In the genomic region with DNA sequence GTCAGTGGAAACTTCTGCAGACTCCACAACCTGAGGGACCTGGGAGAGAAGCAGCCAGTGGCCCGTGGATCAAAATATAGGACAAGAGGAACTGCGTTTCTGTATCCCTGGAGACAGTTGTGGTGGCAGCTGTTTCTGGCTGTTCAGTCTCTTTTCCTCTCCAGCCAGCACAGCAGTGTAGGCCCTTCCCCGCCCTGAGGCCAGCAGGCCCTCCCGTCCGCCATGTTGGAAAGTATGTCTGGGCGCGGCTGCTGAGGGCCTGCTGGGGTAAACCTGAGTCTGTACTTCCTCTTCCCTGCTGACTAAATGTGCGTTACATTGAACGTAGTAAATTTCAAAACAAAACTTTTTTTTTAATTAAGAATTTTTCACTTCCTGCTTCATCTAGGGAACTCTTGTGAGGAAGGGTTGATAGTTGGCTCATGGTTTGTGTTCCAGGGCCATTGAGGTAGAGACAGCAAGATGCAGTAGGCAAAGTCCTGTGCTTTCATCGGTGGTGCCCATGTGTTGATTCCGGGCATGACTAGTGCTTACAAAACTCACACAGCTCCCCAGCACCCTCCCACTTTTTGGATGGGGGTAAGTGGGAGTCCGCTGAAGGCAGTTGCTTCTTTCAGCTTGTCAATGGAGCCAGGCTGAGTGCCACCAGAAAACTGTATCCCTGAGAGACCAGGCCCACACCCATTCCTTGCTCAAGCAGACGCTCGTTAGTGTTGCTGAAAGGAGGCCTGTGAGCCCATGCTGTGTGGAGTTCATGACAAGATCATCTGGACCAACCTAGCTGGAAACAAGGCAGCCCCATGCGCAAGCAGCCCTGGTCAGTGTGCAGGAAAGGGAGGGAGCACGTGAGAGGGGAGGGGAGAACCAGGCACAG, we compare ENCODE assay signal across 17 mouse cellular contexts. TPM values are rescaled to one million over a fixed set of nuclear protein-coding genes. Genes with fewer than 3 reads are reported as not detected.
DNase-seq lines count a peak whose midpoint lies in the region; ATAC-seq and TF ChIP-seq lines count a peak whose summit lies in the region.
"Had no signal": no experiment of that assay in that cellular context is flagged by ENCODE, and none has a peak within 500 bp of the region (broad histone marks: within the 10 kb centered on the region; RNA-seq: fewer than 3 reads in every experiment).

No protein-coding gene starts in this region.

- H3K27ac ChIP-seq in forebrain, embryonic 10.5 days, result 0 out of 2 replicates have a peak overlapping the region, but pooled peaks have one; percentile 25
- H3K27ac ChIP-seq in forebrain, embryonic 14.5 days (ENCODE audit: low read depth, low read length), result no peak overlapping the region
- no peak overlapping the region for H3K27ac ChIP-seq in lung, postnatal 0 days (ENCODE audit: low read length)
- no peak overlapping the region for H3K27ac ChIP-seq in kidney, embryonic 14.5 days (ENCODE audit: low read depth, low read length)
- H3K27ac ChIP-seq: forebrain, embryonic 12.5 days; macrophage; midbrain, embryonic 15.5 days; neural tube, embryonic 12.5 days had no signal

- no peak overlapping the region for H3K4me2 ChIP-seq in forebrain, embryonic 14.5 days (ENCODE audit: low read length)
- no peak overlapping the region for H3K4me2 ChIP-seq in lung, postnatal 0 days (replicated peaks; ENCODE audit: low read depth, low read length)
- H3K4me2 ChIP-seq in kidney, embryonic 14.5 days (replicated peaks; ENCODE audit: low read depth, low read length), result no peak overlapping the region
- H3K4me2 ChIP-seq: forebrain, embryonic 12.5 days; heart, embryonic 11.5 days; midbrain, embryonic 15.5 days; neural tube, embryonic 12.5 days had no signal

- no peaks in the 10 kb centered on the region for H3K27me3 ChIP-seq in forebrain, embryonic 10.5 days (ENCODE audit: poor library complexity, severe bottlenecking)
- H3K27me3 ChIP-seq in forebrain, embryonic 14.5 days (replicated peaks; ENCODE audit: control insufficient read depth, insufficient read depth, low read length), result no peaks in the 10 kb centered on the region
- H3K27me3 ChIP-seq in lung, postnatal 0 days (replicated peaks; ENCODE audit: insufficient read depth, low read length), result no peaks in the 10 kb centered on the region
- H3K27me3 ChIP-seq in kidney, embryonic 14.5 days (ENCODE audit: control insufficient read depth, insufficient read depth, low read length), result no peaks in the 10 kb centered on the region
- H3K27me3 ChIP-seq: forebrain, embryonic 12.5 days; midbrain, embryonic 15.5 days; neural tube, embryonic 12.5 days had no signal

- TF ChIP-seq CTCF in lung, postnatal 0 days (IDR thresholded peaks at IDR 0.05), result no peak

- no peak for TF ChIP-seq EP300 in lung, postnatal 0 days (IDR thresholded peaks at IDR 0.05)

- H3K4me1 ChIP-seq in forebrain, embryonic 10.5 days, result peaks cover 20% of the 10 kb centered on the region; the same call in 1 of the 2 replicates
- peaks cover 10% of the 10 kb centered on the region for H3K4me1 ChIP-seq in forebrain, embryonic 14.5 days (ENCODE audit: control insufficient read depth, insufficient read depth, low read length)
- peaks cover 10% of the 10 kb centered on the region for H3K4me1 ChIP-seq in lung, postnatal 0 days (ENCODE audit: insufficient read depth, low read depth, low read length)
- peaks cover 18% of the 10 kb centered on the region for H3K4me1 ChIP-seq in kidney, embryonic 14.5 days (ENCODE audit: control insufficient read depth, insufficient read depth, low read length)

- ATAC-seq in forebrain, embryonic 14.5 days, result no peak
- no peak for ATAC-seq in lung, postnatal 0 days
- no peak for ATAC-seq in kidney, embryonic 14.5 days (ENCODE audit: low FRiP score, low TSS enrichment)
- ATAC-seq: activated CD4-positive, CD25-positive, alpha-beta regulatory T cell, adult 4 months had no signal

- H3K9ac ChIP-seq in forebrain, embryonic 14.5 days (ENCODE audit: low read length), result no peak overlapping the region
- no peak overlapping the region for H3K9ac ChIP-seq in lung, postnatal 0 days (replicated peaks; ENCODE audit: low read depth)
- H3K9ac ChIP-seq in kidney, embryonic 14.5 days (ENCODE audit: low read depth, low read length), result no peak overlapping the region
- H3K9ac ChIP-seq: forebrain, embryonic 12.5 days; midbrain, embryonic 15.5 days; neural tube, embryonic 12.5 days had no signal

- no peak overlapping the region for H3K4me3 ChIP-seq in forebrain, embryonic 10.5 days
- no peak overlapping the region for H3K4me3 ChIP-seq in forebrain, embryonic 14.5 days (ENCODE audit: low read depth, low read length)
- no peak overlapping the region for H3K4me3 ChIP-seq in lung, postnatal 0 days (ENCODE audit: low read depth, low read length)
- H3K4me3 ChIP-seq in kidney, embryonic 14.5 days (ENCODE audit: low read length), result no peak overlapping the region
- H3K4me3 ChIP-seq: forebrain, embryonic 12.5 days; midbrain, embryonic 15.5 days; neural tube, embryonic 12.5 days had no signal

- no peaks in the 10 kb centered on the region for H3K9me3 ChIP-seq in forebrain, embryonic 10.5 days
- H3K9me3 ChIP-seq in forebrain, embryonic 14.5 days (replicated peaks; ENCODE audit: control insufficient read depth, low read length), result no peaks in the 10 kb centered on the region
- H3K9me3 ChIP-seq in lung, postnatal 0 days (ENCODE audit: low read length), result no peaks in the 10 kb centered on the region
- H3K9me3 ChIP-seq in kidney, embryonic 14.5 days (ENCODE audit: control insufficient read depth, low read length), result no peaks in the 10 kb centered on the region
- H3K9me3 ChIP-seq: forebrain, embryonic 12.5 days; midbrain, embryonic 15.5 days; neural tube, embryonic 12.5 days had no signal

- DNase-seq in forebrain, embryonic 10.5 days (ENCODE audit: extremely low spot score, low spot score), result no peak
- DNase-seq in forebrain, embryonic 14.5 days (ENCODE audit: low spot score), result no peak
- DNase-seq in lung, postnatal 4 days, result peak; percentile 45 to 49
- DNase-seq in lung, postnatal 0 days (ENCODE audit: low spot score), result no peak
- peak; percentile 40 for DNase-seq in brain, adult 2 months (ENCODE audit: low read depth, low spot score)
- DNase-seq in monocyte, adult 2 months (ENCODE audit: low read depth in 1 of 2, low spot score in 2 of 2), result peak; percentile 69 to 75
- DNase-seq in layer of hippocampus, postnatal 10 days (ENCODE audit: low spot score in 2 of 2), result no peak
- DNase-seq: cerebellum, postnatal 25 days; heart, postnatal 36 days; kidney, postnatal 10 days had no signal

- H3K36me3 ChIP-seq in forebrain, embryonic 10.5 days (replicated peaks), result peaks cover 66% of the 10 kb centered on the region
- H3K36me3 ChIP-seq in forebrain, embryonic 14.5 days (ENCODE audit: control insufficient read depth, insufficient read depth, low read length), result peaks cover 6% of the 10 kb centered on the region; the same call in 1 of the 2 replicates
- peaks cover 2% of the 10 kb centered on the region; the same call in 1 of the 2 replicates for H3K36me3 ChIP-seq in lung, postnatal 0 days (ENCODE audit: insufficient read depth, low read length)
- peaks cover 3% of the 10 kb centered on the region; the same call in 1 of the 2 replicates for H3K36me3 ChIP-seq in kidney, embryonic 14.5 days (ENCODE audit: control insufficient read depth, insufficient read depth, low read length)
- H3K36me3 ChIP-seq: midbrain, embryonic 15.5 days had no signal

- 84% methylated on average over 16 of the region's 16 CpGs for WGBS in forebrain, embryonic 10.5 days
- WGBS in forebrain, embryonic 14.5 days, result 81% methylated on average over 16 of the region's 16 CpGs
- WGBS in lung, postnatal 0 days, result 90% methylated on average over 16 of the region's 16 CpGs
- WGBS in kidney, embryonic 14.5 days, result 94% methylated on average over 16 of the region's 16 CpGs

RNA-seq across cellular contexts. Expression of a gene that starts 40.9 kb away (rescaled TPM):
- 42.2 and 44.7 TPM in 2 replicates for polyA plus RNA-seq in forebrain, embryonic 10.5 days (2016; fragmentation: Nextera tagmentation; extraction: Ambion mirVana)
- polyA plus RNA-seq in forebrain, embryonic 14.5 days (2014; fragmentation: Nextera tagmentation; extraction: Ambion mirVana), result 16.1 and 25.5 TPM in 2 replicates
- 58.2 and 66.2 TPM in 2 replicates for polyA plus RNA-seq in lung, postnatal 0 days (2015; fragmentation: Nextera tagmentation; extraction: Ambion mirVana)
- 10 to 100 TPM; 62.8 to 65.0 TPM for total RNA-seq in layer of hippocampus, postnatal 10 days (2021)
- polyA plus RNA-seq in kidney, embryonic 14.5 days (2014; fragmentation: Nextera tagmentation; extraction: Ambion mirVana), result 20.9 and 26.5 TPM in 2 replicates

Comparison
In these comparisons a context has a peak if more than half of its experiments do, and no peak if none do; other contexts are left out.
1. DNase-seq: peak in lung, postnatal 4 days (2 of 2), brain, adult 2 months (single experiment) and monocyte, adult 2 months (2 of 2); none in forebrain, embryonic 10.5 days (single experiment), forebrain, embryonic 14.5 days (single experiment), lung, postnatal 0 days (single experiment) and layer of hippocampus, postnatal 10 days (0 of 2).